Mouse (Mus musculus) CD4-positive, CD25-positive, alpha-beta regulatory T cell, adult 2 months (primary cell): ENCODE data around the gene 2900011O08Rik.
"Not testable (repeated sequence)": the region's sequence is repeated elsewhere in the genome, so short reads cannot be mapped to it uniquely, and the experiment has no call there.

Experiments
- DNase-seq: peaks from one replicate; pipeline ENCODE4 v3.0.0-alpha.2; 2012; ENCODE audit warnings: low read depth, low spot score

Gene 2900011O08Rik

GRCm38 (mm10) chr16:13986574-13987478, at the start of gene 2900011O08Rik, which contains the start of gene Ifitm7:
Gene 2900011O08Rik (plus strand): TSS chr16:13986604.
Gene Ifitm7 (minus strand): TSS chr16:13986888.
- DNase-seq = no peak

GRCm38 (mm10) chr16:13940139-13940846, 46.1 kb upstream of the 2900011O08Rik start:
- no peak for DNase-seq

GRCm38 (mm10) chr16:13940847-13941395, 45.5 kb upstream of the 2900011O08Rik start:
- DNase-seq = no peak

- DNase-seq = no peak
These were observed 42.2 kb upstream of the 2900011O08Rik start for GRCm38 (mm10) chr16:13944178-13944577.

- no peak for DNase-seq
These were observed 41.7 kb upstream of the 2900011O08Rik start for GRCm38 (mm10) chr16:13944752-13945151.

GRCm38 (mm10) chr16:13945153-13945552, 41.3 kb upstream of the 2900011O08Rik start:
- no peak for DNase-seq

- no peak for DNase-seq
These were observed 40.1 kb upstream of the 2900011O08Rik start for GRCm38 (mm10) chr16:13946306-13946705.

GRCm38 (mm10) chr16:13951245-13951644, 35.2 kb upstream of the 2900011O08Rik start:
- DNase-seq = no peak

GRCm38 (mm10) chr16:13962053-13962452, 24.4 kb upstream of the 2900011O08Rik start:
- no peak for DNase-seq

- no peak for DNase-seq
These were observed 17.3 kb upstream of the 2900011O08Rik start for GRCm38 (mm10) chr16:13969096-13969495.

GRCm38 (mm10) chr16:13972051-13972450, 14.4 kb upstream of the 2900011O08Rik start:
- no peak for DNase-seq

GRCm38 (mm10) chr16:13976358-13976896, 10.0 kb upstream of the 2900011O08Rik start:
- not testable (repeated sequence) for DNase-seq

GRCm38 (mm10) chr16:13977026-13977425, 9.4 kb upstream of the 2900011O08Rik start:
- not testable (repeated sequence) for DNase-seq

- not testable (repeated sequence) for DNase-seq
These were observed 4.7 kb upstream of the 2900011O08Rik start for GRCm38 (mm10) chr16:13981726-13982125.

GRCm38 (mm10) chr16:13983161-13983560, 3.2 kb upstream of the 2900011O08Rik start:
- no peak for DNase-seq

- no peak for DNase-seq
These were observed 219 bp upstream of the 2900011O08Rik start for GRCm38 (mm10) chr16:13986197-13986573.

- no peak for DNase-seq
These were observed 6.3 kb downstream of the 2900011O08Rik start for GRCm38 (mm10) chr16:13992518-13993248.

- no peak for DNase-seq
These were observed 7.7 kb downstream of the 2900011O08Rik start for GRCm38 (mm10) chr16:13994076-13994475.

GRCm38 (mm10) chr16:13994502-13994901, 8.1 kb downstream of the 2900011O08Rik start:
- DNase-seq = no peak

- no peak for DNase-seq
These were observed 17.2 kb downstream of the 2900011O08Rik start for GRCm38 (mm10) chr16:14003386-14004130.
